Mouse (Mus musculus): ENCODE measurements around the gene Smdt1.
"Not testable (repeated sequence)": the region's sequence is repeated elsewhere in the genome, so short reads cannot be mapped to it uniquely, and the experiment has no call there.

The Smdt1 gene

DNA sequence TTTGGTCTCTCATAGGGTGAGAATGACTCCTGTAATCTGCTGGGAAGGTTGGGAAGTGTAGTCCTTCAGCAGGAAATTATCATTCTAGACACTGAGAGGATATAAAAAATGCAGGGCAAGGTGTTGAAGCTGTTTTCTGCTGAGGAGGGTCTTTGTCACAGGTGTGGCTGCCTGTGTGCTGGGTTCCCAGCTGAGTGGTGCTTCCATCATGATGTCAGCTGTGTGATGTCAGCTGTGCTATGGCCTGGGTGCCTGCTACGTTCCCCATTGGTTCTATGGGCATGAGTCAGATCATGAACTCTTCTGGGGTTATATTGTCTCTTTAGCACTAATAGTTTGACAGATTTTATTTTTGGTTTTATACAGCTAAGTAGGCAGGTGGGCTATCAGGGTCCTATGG lies 30.1 kb downstream of the Smdt1 start:
- no peak for DNase-seq (ENCODE audit: low read depth, low spot score)

DNA sequence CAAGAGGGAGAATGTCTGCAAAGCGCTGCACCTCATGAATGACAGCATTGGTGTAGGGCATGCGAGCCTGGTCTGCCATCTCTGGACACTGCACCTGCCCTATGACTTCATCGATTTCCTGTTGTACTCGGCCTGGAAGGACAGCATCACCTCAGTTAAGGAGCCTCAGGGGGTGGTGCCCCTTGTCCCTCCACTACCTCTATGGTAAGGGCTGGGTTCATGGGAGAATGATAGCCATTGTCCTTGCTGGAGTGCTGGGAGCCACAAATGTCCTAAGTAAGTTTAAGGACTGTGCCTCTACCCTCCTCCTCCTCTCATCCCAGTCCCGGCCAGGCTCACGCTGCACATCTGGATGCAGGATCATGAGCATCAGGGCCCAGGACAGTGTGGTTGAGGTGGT lies 33.7 kb downstream of the Smdt1 start:
- DNase-seq (ENCODE audit: low read depth, low spot score), result no peak

DNA sequence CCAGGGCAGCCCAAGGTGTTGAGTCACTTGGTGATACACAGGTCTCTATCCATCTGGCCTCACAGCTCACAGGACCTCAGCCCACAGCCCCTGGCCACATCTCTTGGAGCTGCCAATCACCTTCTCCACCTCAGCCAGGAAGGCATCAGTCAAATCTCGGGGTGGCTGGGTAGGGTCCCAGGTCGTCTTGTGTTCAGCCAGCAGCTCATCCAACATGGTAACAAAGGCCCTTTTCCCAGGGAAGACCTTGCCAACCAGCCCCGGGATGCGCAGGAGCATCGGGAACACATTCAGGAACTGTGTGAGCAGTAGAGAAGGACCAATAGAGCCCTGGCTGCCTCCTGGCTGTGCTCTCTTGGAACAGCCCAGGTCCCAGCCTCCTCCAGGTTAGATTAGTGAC lies 34.2 kb downstream of the Smdt1 start:
- DNase-seq (ENCODE audit: low read depth, low spot score), result no peak

DNA sequence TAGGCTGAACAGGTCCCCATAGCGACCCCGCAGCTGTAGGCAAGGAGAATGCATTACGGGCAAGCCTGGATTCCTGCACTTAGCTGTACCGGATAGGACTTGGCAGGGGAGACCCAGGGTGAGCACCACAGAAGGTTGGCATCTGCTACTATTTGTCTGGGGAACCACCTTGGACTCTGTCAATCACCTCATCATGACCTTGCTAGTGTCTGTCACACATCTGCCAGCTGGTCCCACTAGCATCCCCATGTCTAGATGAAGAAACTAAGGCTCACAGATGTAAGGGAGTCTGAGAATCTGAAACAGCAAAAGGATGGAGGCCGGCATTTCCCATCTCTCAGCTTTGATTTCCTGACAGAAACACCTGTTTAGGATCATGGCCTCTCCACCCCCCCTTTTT lies 35.7 kb downstream of the Smdt1 start:
- DNase-seq (ENCODE audit: low read depth, low spot score), result no peak

DNA sequence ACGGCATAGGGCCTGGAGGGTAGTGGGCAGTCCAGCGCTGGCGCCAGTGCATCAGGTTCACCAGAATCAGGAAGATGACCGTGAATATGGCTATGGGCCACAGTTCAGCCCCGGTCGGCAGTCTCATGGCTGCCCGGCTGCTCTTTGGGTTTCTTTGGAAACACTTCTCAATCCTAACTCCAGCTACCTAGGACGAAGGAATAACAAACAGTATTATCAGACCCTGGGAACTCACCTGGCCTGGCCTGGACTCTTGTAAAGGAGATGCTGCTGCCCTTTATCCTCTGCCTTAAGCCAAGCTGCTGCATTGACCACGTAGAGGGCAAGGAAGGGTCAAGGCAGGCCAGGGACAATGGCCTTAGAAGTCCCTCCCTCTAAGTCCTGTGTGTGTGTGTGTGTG lies 37.1 kb downstream of the Smdt1 start:
- DNase-seq (ENCODE audit: low read depth, low spot score), result no peak

DNA sequence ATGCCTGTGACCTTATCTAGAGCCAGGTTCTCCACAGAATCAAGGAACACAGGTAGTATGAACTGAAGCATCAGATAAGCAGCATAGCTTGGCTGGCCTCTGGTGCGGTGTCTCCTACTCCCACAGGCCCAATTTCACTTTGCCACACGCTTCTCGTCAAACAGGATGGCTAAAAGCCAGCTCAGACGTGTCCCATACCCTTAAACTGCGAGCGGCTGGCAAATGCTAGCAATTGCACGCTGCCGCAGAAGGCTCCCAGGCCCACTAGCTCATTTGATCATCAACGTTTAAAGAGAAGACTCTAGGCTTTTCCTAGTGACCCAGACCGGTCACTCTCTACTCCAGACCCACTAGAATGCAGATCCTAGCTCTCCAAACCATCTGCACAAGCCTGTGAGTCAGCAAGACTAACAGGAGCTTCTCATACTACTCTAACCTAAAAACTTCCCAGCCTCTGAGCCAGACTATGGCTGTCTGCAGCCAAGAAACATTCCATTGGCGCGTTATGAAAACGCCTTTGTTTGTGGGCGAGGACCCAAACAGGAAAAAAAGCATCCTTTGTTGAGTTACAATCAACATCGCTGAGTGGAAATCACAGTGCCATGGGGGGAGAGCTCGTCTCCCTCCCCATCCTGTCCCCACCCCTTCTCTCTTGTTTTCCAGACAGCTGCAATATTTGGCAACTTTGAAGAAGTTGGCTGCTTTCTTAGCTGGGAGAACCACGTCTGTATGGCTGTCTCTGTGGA lies 37.8 kb downstream of the Smdt1 start:
- DNase-seq (ENCODE audit: low read depth, low spot score), result no peak

DNA sequence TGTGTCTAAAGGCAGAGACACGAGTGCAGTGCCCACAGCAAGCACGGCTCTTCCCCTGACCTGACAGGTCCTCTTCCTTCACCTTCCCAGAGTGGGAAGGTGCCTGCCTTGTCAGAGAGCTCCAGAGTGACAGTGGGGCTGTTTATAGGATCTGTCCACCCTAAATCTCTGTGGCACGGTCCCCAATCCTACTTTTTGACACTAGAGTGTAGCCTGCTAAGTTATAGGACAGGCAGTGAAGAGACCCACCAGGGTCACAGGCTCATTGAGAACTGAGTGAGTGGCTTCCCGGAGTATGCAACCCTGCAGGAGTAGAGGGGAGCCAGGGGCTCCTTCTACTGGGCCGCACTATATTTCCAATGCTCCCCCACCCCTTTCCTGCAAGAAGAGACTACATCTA lies 38.9 kb downstream of the Smdt1 start:
- no peak for DNase-seq (ENCODE audit: low read depth, low spot score)

DNA sequence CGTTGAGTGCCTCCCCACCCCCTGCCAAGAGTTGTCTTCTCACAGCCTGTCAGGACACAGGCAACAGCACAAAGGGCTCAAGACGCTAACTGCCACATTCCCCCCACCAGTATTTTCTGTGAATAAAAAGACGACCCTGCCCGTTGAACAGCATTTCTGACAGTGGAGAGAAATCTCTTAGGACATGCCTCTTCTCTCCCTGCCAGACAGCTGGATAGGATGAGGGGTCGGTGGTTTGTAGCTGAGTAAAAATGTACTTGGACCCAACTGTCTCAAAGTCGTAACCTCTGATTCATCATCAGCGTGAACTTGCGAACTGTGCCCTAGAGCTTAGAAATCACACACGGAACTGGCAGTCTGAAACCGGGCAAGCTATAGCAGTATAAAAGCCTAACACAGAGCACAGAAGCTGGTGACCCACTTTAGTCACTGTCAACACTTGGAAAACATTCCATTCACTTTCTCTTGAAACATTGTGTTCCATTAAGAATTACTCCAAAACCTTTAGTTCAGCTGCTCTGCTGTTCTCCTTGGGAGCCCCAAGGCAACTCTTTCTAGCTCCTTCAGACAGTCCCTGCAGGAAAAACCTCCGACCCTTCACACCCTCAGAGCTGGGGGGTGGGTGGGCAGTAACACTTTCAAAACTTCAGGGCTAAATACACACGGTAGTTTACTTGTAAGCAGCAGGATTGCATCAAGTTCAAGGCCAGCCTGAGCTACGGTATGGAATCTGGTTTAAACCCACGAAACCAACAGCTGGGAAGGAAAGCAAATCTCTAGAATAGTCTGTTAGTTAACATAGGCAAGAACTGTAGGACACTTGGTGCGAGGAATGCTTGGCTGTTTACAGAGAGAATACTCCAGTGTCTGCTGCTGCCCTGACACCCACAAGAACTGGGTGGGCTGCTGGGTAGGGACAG lies 39.8 kb downstream of the Smdt1 start:
- DNase-seq (ENCODE audit: low read depth, low spot score), result no peak

DNA sequence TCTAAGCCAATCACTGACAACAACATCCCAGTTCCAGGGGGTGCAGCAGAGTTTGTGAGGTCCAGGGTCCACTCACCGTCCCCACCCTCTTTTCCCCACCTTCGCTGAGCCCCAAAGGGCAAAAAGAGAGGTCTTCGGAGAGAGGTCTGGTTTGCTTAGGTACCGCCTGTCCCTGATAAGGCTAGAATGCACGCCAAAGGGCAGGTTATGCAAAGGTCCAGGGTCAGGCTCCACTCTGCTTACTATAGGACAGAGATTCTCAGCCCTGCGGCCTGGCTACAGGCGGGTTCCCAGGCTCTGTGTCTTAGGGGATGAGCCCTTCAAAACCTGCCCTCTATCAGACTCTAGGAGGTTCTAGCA lies 40.7 kb downstream of the Smdt1 start:
- no peak for DNase-seq (ENCODE audit: low read depth, low spot score)

DNA sequence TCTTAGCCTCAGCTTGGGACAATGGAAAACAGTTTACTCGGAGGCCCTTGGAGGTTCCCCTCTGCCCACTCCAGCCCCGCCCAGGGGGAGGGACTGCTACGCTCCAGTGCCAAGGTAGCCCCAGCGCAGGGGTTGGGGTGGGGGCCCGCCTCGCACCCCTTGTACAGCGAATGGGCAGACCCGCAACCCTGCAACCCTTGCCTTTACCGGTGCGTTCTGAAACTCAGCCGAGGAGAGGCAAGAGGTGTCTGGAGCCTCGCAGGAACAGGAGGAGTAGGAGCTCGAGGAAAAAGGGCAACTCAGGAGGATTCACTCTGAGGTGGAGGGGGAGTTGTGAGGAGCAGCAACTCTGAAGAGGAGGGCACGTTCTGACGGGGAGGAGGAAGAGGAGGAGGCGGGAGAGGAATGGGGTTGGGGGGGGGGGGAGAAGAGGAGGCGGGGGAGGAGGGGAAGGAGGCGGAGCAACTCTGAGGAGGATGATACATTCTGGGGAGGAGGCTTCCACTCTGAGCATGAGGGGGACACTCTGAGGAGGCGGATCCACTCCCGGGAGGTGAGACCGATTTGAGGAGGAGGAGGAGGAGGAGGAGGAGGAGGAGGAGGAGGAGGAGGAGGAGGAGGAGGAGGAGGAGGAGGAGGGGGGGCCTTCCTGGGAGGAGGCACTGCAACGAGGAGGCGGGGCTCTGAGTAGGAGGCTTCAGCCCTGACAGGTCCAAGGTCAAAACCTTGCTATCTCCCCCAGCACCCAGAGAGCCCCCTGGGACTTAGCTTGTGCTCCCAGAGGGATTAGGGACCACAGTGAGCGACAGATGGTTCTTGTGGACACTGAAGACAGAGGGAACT lies 41.3 kb downstream of the Smdt1 start, which contains the start of gene Cyp2d22:
TSS of gene Cyp2d22 (minus strand) at position 390 of the 843 bp plus-strand sequence.
- DNase-seq (ENCODE audit: low read depth, low spot score), result peak; percentile 43

DNA sequence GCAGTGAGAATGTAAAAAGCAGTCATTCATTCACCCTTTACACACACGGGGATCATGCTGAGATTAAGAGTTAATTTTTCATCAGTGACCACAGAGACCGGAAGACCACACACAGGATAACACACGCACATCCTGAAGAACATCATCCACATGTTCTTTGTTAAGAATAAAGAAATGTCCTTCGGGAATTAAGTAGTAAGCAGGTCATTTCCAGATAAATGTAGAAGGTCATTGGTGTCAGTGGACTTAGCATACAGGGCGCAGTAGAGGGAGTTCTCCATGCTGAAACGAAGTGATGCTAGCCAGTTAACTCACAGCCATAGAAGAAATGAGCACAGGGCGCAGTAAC lies 41.9 kb downstream of the Smdt1 start:
- no peak for DNase-seq (ENCODE audit: low read depth, low spot score)

DNA sequence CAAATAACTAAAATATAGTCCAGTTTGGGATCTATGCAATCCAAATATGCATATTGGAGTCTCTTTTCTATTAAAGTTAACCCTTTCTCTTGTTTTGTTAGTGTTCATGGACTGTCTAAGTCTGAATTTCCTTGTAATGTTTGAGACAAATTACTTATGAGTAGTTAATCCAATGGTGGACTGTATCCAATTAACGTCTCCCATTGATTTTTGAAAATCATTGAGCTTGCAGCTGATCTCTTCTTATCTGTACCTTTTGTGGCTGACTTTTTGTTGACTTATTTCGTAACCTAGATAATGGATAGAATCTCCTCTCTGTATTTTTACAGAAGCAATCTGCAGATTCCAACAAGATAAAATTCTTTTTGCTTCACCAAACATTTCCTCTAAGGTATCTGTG lies 43.7 kb downstream of the Smdt1 start:
- DNase-seq (ENCODE audit: low read depth, low spot score), result no peak

DNA sequence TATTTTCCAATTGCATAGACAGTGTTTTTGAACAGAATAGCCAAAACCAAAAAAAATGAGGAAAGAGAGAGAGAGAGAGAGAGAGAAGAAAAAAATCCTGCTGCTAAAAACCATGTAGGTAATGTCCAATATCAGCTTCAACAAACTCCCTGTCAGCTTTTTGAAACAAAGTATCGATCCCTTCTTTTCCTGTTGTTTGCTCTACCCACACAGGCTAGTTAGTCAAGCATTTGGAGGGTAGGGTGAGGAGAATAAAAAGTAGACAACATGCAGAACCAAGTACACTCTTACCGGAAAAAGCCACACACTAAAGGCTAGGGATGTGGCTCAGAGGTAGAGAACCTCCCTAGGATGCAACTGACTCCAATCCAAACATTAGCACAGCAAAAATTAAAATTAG lies 47.0 kb downstream of the Smdt1 start:
- DNase-seq (ENCODE audit: low read depth, low spot score), result no peak

DNA sequence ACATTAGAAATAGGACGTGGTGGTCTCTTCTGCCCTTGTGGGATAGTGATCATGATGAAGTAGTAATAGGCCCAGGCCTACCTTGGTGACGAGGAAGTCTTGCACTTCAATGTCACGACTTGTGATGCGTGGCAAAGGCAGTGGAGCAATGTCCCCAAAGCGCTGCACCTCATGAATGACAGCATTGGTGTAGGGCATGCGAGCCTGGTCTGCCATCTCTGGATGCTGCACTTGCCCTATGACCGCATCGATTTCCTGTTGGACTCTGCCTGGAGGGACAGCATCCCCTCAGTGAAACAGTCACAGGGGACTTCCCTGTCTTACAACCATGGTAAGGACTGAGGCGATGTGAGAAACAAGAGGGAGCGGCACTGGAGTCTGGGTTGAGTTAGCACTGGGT lies 51.2 kb downstream of the Smdt1 start:
- DNase-seq (ENCODE audit: low read depth, low spot score), result not testable (repeated sequence)

DNA sequence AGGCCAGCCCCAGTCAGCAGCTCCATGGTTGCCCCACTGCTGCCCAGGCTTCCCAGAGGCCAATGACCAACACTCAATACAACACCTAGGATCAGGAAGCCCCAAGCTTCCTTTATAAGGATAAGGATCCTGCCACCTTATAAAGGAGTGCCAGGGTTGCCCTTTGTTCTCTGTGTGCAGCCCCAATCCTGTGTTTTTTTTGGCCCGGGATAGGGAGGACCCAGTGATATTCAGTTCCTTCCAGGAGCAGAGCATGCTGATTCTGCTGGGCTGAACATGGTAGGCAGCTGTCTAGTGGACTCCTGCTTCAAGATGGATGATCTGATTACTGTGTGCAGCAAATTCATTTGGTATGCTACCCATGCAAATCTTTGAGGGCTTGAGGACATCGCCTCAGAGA lies 55.2 kb downstream of the Smdt1 start, which contains the start of gene Cyp2d11:
TSS of gene Cyp2d11 (minus strand) at position 101 of the 400 bp plus-strand sequence.
- not testable (repeated sequence) for DNase-seq (ENCODE audit: low read depth, low spot score)

DNA sequence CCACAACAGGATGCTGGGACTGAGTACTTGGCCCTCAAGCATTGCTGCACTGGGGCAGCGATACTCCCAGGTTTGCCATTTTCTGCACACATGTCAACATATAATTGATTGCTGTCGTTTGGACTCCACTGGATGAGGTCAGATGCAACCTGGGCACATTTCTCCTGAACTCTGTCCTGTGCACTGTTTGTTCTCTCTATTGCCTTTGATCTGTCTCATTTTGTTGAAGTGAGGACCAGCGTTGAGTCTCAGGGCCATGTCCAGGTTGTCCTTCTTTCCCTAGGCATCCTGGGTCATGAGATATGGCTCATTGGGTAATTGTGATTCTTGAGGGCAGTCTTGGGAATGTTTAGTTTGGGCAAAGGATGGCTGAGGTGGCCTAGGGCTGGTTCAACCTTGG lies 57.2 kb downstream of the Smdt1 start:
- not testable (repeated sequence) for DNase-seq (ENCODE audit: low read depth, low spot score)

Measured in ZHBTc4 (cell line).